Mouse (Mus musculus): ENCODE data around the gene Ppm1j. TPM values are rescaled to one million over a fixed set of nuclear protein-coding genes. Genes with fewer than 3 reads are reported as not detected.
"Not testable (repeated sequence)": the region's sequence is repeated elsewhere in the genome, so short reads cannot be mapped to it uniquely, and the experiment has no call there.

Ppm1j gene
- total RNA-seq, 2 experiments from 2014 or later, result 34.3 to 40.8 TPM

DNA sequence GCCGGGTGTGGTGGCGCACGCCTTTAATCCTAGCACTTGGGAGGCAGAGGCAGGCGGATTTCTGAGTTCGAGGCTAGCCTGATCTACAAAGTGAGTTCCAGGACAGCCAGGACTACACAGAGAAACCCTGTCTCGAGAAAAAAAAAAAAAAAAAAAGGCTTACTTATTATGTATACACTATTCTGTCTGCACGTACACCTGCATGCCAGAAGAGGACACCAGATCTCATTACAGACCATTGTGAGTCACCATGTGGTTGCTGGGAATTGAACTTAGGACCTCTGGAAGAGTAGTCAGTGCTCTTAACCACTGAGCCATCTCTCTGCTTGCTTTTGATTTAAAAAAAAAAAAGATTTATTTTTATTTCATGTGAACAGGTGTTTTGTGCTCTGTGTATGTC, 32.4 kb downstream of the Ppm1j start:
- DNase-seq, result not testable (repeated sequence)

- no peak for DNase-seq
These were observed 33.9 kb downstream of the Ppm1j start for GRCm38 (mm10) chr3:104814746-104815145.

DNA sequence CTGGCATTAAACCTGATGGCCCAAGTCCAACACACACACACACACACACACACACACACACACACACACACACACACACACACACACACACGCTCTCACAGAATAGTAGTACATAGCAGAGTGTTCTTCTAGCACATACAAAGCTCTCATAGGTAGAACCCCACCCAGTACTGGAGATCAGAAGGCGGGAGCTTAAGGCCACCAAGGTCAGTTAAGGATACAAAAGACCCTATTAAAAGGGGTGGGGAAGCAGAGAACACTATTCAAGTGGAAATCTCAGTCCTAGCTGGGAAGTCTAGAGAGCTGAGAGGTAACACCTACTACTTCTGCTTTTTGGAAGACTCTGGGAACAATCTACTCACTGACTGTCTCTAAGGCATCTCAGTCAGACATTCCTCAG, 34.5 kb downstream of the Ppm1j start:
- DNase-seq, result no peak

- no peak for DNase-seq
These were observed 35.3 kb downstream of the Ppm1j start for GRCm38 (mm10) chr3:104816130-104816529.

DNA sequence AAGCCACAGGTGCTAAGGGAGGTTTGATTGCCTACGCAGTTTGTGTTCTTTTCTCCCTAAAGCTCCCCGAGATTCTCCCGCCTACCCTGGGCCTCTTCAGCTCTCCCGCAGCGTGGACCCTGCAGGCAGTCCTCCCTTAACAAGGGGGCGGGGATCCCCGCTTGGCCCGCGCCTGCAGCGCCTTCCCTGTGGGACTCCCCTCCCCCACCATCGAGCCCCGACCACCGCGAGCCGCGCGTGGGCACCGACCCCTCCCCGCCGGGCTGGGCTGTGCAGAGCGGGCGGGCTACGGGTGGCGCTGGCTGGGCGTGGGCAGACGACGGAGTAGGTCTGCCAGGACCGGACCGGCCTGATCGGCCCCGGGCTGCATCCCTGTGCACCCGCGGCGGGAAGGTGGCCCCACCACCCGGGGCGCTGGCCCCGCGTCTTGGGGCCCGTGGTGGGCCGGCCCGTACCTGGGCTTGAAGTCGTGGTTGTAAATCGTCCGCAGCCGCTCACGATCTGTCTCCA, 36.7 kb downstream of the Ppm1j start:
- DNase-seq, result peak; percentile 59

DNA sequence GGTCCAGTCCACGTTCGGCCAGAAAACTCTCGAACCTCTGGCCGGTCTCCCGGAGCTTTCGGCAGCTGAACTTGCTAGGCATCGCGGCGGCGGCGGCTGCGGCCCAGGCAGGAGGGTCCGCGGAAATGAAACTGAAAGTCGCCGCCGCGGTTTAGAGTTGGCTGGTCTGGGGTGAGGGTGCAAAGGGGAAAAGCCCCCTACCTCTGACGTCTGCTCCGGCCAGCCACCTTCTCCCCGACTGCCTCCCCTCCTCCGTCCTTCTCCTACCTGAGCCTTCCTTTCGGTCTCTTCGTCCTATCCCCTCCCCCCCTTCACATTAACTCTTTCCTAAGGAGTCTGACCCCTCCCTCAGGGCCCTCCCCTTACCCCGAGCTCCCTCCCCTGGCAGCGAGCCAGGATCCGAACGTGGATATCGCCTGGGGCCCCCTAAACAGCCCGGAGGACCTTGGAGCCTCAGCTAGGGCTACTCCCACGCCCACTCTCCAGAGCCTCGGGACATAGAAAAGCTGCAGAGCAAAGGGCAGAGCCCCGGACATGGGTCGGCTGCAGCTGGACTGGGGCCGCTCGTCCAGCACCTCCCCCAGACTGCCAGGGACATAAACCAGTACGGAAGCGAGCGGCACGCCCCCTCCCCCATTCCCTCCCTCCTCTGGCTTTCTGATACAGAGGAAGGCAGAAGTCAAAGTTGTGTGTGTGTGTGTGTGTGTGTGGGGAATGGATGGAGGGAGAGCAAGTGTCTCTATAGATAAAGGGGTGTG, 37.3 kb downstream of the Ppm1j start, which contains the start of gene Mov10:
TSS of gene Mov10 (minus strand) at position 573 of the 758 bp plus-strand sequence.
- DNase-seq, result peak; percentile 66

DNA sequence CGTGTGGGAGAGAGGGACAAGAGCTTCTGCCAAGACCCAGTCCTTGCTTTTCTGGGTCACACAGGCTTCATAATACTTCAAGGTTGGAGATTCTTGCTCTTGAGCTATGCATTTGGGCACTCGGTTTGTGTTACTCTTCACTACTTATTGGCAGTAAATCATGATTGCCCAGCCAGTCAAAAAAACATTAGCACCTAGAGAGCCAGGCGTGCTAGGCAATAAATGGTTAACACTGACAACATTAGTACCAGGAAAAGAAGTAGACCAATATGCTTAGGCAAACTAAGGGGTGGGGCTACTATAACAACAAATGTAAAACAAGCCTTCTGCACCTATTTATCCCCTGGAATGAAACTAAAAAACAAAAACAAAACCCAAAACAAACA, 37.9 kb downstream of the Ppm1j start:
- no peak for DNase-seq

DNA sequence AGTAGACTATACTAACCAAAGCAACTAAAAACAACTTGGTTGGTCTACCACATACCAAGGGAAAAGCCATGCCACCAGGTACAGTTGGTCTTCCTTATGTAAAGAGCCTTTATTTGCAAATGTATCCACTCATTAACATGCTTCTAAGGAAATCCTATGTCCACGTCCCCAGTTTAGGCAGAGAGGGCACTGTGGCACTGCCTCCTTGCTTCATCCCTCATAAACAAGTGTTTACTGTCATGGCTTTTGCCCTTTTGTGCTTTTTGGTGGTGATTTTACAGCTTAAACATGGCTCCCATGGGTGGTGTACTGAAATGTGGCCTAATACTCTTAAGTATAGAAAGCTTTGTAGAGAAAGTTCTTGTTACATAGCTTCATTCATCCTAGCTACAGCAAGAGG, 39.6 kb downstream of the Ppm1j start:
- no peak for DNase-seq

DNA sequence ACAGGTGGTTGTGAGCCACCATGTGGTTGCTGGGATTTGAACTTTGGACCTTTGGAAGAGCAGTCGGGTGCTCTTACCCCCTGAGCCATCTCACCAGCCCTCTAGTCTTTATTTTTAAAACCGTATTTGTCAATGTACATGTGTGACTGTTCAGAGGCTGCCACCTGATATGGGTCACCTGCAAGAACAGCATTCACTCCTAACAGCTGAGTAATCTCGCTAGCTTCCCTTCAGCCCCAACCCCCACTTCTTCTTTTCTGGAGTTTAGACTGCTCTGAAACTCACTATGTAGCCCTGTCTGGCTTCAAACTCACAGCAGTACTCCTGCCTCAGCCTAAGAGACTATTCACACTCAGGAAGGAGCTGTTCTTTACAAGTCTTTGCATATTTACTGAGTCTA, 41.6 kb downstream of the Ppm1j start:
- no peak for DNase-seq

Other genes with a start within 250 kb of the Ppm1j start
- 10 to 100 TPM; 27.4 to 28.3 TPM for gene Slc16a1, start 142.4 kb upstream of the Ppm1j start, total RNA-seq (2021)
- 1 to 10 TPM; 4.0 to 4.6 TPM for gene Fam19a3, start 784 bp downstream of the Ppm1j start, total RNA-seq (2021)
- 10 to 100 TPM; 44.8 to 66.5 TPM for gene Rhoc, start 7.3 kb downstream of the Ppm1j start, total RNA-seq (2021)
- 1 to 10 TPM; 1.4 to 1.7 TPM for gene Mov10, start 37.5 kb downstream of the Ppm1j start, total RNA-seq (2021)
- 10 to 100 TPM; 20.7 to 21.2 TPM for gene St7l, start 82.9 kb downstream of the Ppm1j start, total RNA-seq (2021)
- gene Capza1, start 83.4 kb downstream of the Ppm1j start, total RNA-seq (2021), result 10 to 100 TPM; 27.9 to 28.1 TPM
- gene Wnt2b, start 180.9 kb downstream of the Ppm1j start, total RNA-seq (2021), result under 1 TPM; 0.31 to 0.46 TPM

All from gastrocnemius, postnatal 25 days (tissue).